Mouse (Mus musculus): ENCODE data around the gene Idh2.
"Not testable (repeated sequence)": the region's sequence is repeated elsewhere in the genome, so short reads cannot be mapped to it uniquely, and the experiment has no call there.

The Idh2 gene

GRCm38 (mm10) chr7:80060012-80060778, 55.0 kb downstream of the Idh2 start:
- DNase-seq (ENCODE audit: low spot score) = no peak

- no peak for DNase-seq (ENCODE audit: low spot score)
These were observed 55.9 kb downstream of the Idh2 start for GRCm38 (mm10) chr7:80059064-80059838.

GRCm38 (mm10) chr7:80058405-80059063, 56.7 kb downstream of the Idh2 start:
- no peak for DNase-seq (ENCODE audit: low spot score)

GRCm38 (mm10) chr7:80057781-80058180, 57.4 kb downstream of the Idh2 start:
- DNase-seq (ENCODE audit: low spot score) = peak; percentile 63

- no peak for DNase-seq (ENCODE audit: low spot score)
These were observed 58.0 kb downstream of the Idh2 start for GRCm38 (mm10) chr7:80057002-80057691.

GRCm38 (mm10) chr7:80055781-80056180, 59.4 kb downstream of the Idh2 start:
- DNase-seq (ENCODE audit: low spot score) = no peak

GRCm38 (mm10) chr7:80053147-80053546, 62.0 kb downstream of the Idh2 start:
- DNase-seq (ENCODE audit: low spot score) = no peak

GRCm38 (mm10) chr7:80052261-80052660, 62.9 kb downstream of the Idh2 start:
- no peak for DNase-seq (ENCODE audit: low spot score)

GRCm38 (mm10) chr7:80051835-80052234, 63.4 kb downstream of the Idh2 start:
- DNase-seq (ENCODE audit: low spot score) = no peak

- DNase-seq (ENCODE audit: low spot score) = not testable (repeated sequence)
These were observed 64.8 kb downstream of the Idh2 start for GRCm38 (mm10) chr7:80050382-80050781.

GRCm38 (mm10) chr7:80049746-80050145, 65.4 kb downstream of the Idh2 start:
- no peak for DNase-seq (ENCODE audit: low spot score)

- no peak for DNase-seq (ENCODE audit: low spot score)
These were observed 68.2 kb downstream of the Idh2 start for GRCm38 (mm10) chr7:80047041-80047440.
